Mouse (Mus musculus): ENCODE measurements at regions not wholly inside any gene's neighbourhood (a gene's known extent, or its start where the extent isn't known, plus 50 kb on each side); places are given as distances from the start of the nearest gene placed in this dataset.

- Histone ChIP-seq H3K4me2 (ENCODE audit: low read length) (no peak overlapping the region), H3K4me1 (replicated peaks; ENCODE audit: control insufficient read depth, insufficient read depth, low read length) (peaks cover 15% of the 10 kb centered on the region), H3K4me3 (ENCODE audit: low read depth, low read length) (no peak overlapping the region), H3K9me3 (ENCODE audit: control insufficient read depth, low read length) (no peaks in the 10 kb centered on the region), H3K27ac (ENCODE audit: low read depth) (no peak overlapping the region), H3K27me3 (replicated peaks; ENCODE audit: control insufficient read depth, insufficient read depth, low read length) (no peaks in the 10 kb centered on the region), H3K36me3 (ENCODE audit: control insufficient read depth, insufficient read depth, low read length) (no peaks in the 10 kb centered on the region), H3K9ac (ENCODE audit: low read length) (no peak overlapping the region)
- WGBS = 63% methylated on average over 4 of the region's 4 CpGs
- DNase-seq (ENCODE audit: low spot score) (no peak), ATAC-seq (replicated peaks; ENCODE audit: low FRiP score, low TSS enrichment, low read depth) (no peak)
Observed at GRCm38 (mm10) chr12:112235841-112236240, 89.8 kb downstream of the Kif26a start.

GRCm38 (mm10) chr12:112237061-112237490, 91.1 kb downstream of the Kif26a start:
- Histone ChIP-seq H3K36me3 (ENCODE audit: control insufficient read depth, insufficient read depth, low read length) (no peaks in the 10 kb centered on the region), H3K27me3 (replicated peaks; ENCODE audit: control insufficient read depth, insufficient read depth, low read length) (no peaks in the 10 kb centered on the region), H3K4me2 (ENCODE audit: low read length) (no peak overlapping the region), H3K9me3 (ENCODE audit: control insufficient read depth, low read length) (no peaks in the 10 kb centered on the region), H3K9ac (ENCODE audit: low read length) (no peak overlapping the region), H3K4me3 (ENCODE audit: low read depth, low read length) (no peak overlapping the region), H3K27ac (ENCODE audit: low read depth) (no peak overlapping the region), H3K4me1 (replicated peaks; ENCODE audit: control insufficient read depth, insufficient read depth, low read length) (peaks cover 15% of the 10 kb centered on the region)
- 24% methylated on average over 13 of the region's 13 CpGs for WGBS
- ATAC-seq (replicated peaks; ENCODE audit: low FRiP score, low TSS enrichment, low read depth) (0 out of 2 replicates have a peak, but pooled peaks have one; percentile 10), DNase-seq (ENCODE audit: low spot score) (no peak)

- H3K4me2 ChIP-seq (ENCODE audit: low read length) = no peak overlapping the region
- H3K27ac ChIP-seq (ENCODE audit: low read depth) = no peak overlapping the region
- WGBS = 37% methylated on average over 7 of the region's 7 CpGs
- H3K36me3 ChIP-seq (ENCODE audit: control insufficient read depth, insufficient read depth, low read length) = no peaks in the 10 kb centered on the region
- no peak overlapping the region for H3K9ac ChIP-seq (ENCODE audit: low read length)
- H3K27me3 ChIP-seq (replicated peaks; ENCODE audit: control insufficient read depth, insufficient read depth, low read length) = no peaks in the 10 kb centered on the region
- peaks cover 7% of the 10 kb centered on the region for H3K4me1 ChIP-seq (replicated peaks; ENCODE audit: control insufficient read depth, insufficient read depth, low read length)
- no peaks in the 10 kb centered on the region for H3K9me3 ChIP-seq (ENCODE audit: control insufficient read depth, low read length)
- DNase-seq (ENCODE audit: low spot score) = no peak
- ATAC-seq (replicated peaks; ENCODE audit: low FRiP score, low TSS enrichment, low read depth) = no peak
- no peak overlapping the region for H3K4me3 ChIP-seq (ENCODE audit: low read depth, low read length)
Observed at GRCm38 (mm10) chr12:112238834-112239233, 92.8 kb downstream of the Kif26a start.

GRCm38 (mm10) chr12:112241740-112242171, 95.7 kb downstream of the Kif26a start:
- Histone ChIP-seq H3K27ac (ENCODE audit: low read depth) (no peak overlapping the region), H3K27me3 (replicated peaks; ENCODE audit: control insufficient read depth, insufficient read depth, low read length) (no peaks in the 10 kb centered on the region), H3K36me3 (ENCODE audit: control insufficient read depth, insufficient read depth, low read length) (no peaks in the 10 kb centered on the region), H3K4me1 (replicated peaks; ENCODE audit: control insufficient read depth, insufficient read depth, low read length) (peaks cover 6% of the 10 kb centered on the region), H3K9ac (ENCODE audit: low read length) (no peak overlapping the region), H3K4me3 (ENCODE audit: low read depth, low read length) (no peak overlapping the region), H3K9me3 (ENCODE audit: control insufficient read depth, low read length) (no peaks in the 10 kb centered on the region), H3K4me2 (ENCODE audit: low read length) (no peak overlapping the region)
- DNase-seq (ENCODE audit: low spot score) (no peak), ATAC-seq (replicated peaks; ENCODE audit: low FRiP score, low TSS enrichment, low read depth) (no peak)
- 14% methylated on average over 3 of the region's 3 CpGs for WGBS

GRCm38 (mm10) chr12:112243231-112243630, 97.2 kb downstream of the Kif26a start:
- no peak overlapping the region for H3K4me2 ChIP-seq (ENCODE audit: low read length)
- no peak for ATAC-seq (replicated peaks; ENCODE audit: low FRiP score, low TSS enrichment, low read depth)
- H3K4me1 ChIP-seq (replicated peaks; ENCODE audit: control insufficient read depth, insufficient read depth, low read length) = no peaks in the 10 kb centered on the region
- H3K36me3 ChIP-seq (ENCODE audit: control insufficient read depth, insufficient read depth, low read length) = no peaks in the 10 kb centered on the region
- H3K4me3 ChIP-seq (ENCODE audit: low read depth, low read length) = no peak overlapping the region
- H3K27ac ChIP-seq (ENCODE audit: low read depth) = no peak overlapping the region
- WGBS = 79% methylated on average over 5 of the region's 5 CpGs
- no peaks in the 10 kb centered on the region for H3K9me3 ChIP-seq (ENCODE audit: control insufficient read depth, low read length)
- H3K27me3 ChIP-seq (replicated peaks; ENCODE audit: control insufficient read depth, insufficient read depth, low read length) = no peaks in the 10 kb centered on the region
- H3K9ac ChIP-seq (ENCODE audit: low read length) = no peak overlapping the region
- no peak for DNase-seq (ENCODE audit: low spot score)

GRCm38 (mm10) chr12:112250894-112251293, 104.9 kb downstream of the Kif26a start:
- no peaks in the 10 kb centered on the region for H3K27me3 ChIP-seq (replicated peaks; ENCODE audit: control insufficient read depth, insufficient read depth, low read length)
- WGBS = 66% methylated on average over 8 of the region's 8 CpGs
- DNase-seq (ENCODE audit: low spot score) (no peak), ATAC-seq (replicated peaks; ENCODE audit: low FRiP score, low TSS enrichment, low read depth) (no peak)
- no peak overlapping the region for H3K4me2 ChIP-seq (ENCODE audit: low read length)
- no peak overlapping the region for H3K4me3 ChIP-seq (ENCODE audit: low read depth, low read length)
- H3K36me3 ChIP-seq (ENCODE audit: control insufficient read depth, insufficient read depth, low read length) = no peaks in the 10 kb centered on the region
- H3K9me3 ChIP-seq (ENCODE audit: control insufficient read depth, low read length) = no peaks in the 10 kb centered on the region
- H3K4me1 ChIP-seq (replicated peaks; ENCODE audit: control insufficient read depth, insufficient read depth, low read length) = peaks cover 8% of the 10 kb centered on the region
- no peak overlapping the region for H3K9ac ChIP-seq (ENCODE audit: low read length)
- no peak overlapping the region for H3K27ac ChIP-seq (ENCODE audit: low read depth)

GRCm38 (mm10) chr12:112253461-112253860, 107.5 kb downstream of the Kif26a start:
- Histone ChIP-seq H3K27me3 (replicated peaks; ENCODE audit: control insufficient read depth, insufficient read depth, low read length) (no peaks in the 10 kb centered on the region), H3K9me3 (ENCODE audit: control insufficient read depth, low read length) (no peaks in the 10 kb centered on the region), H3K27ac (ENCODE audit: low read depth) (no peak overlapping the region), H3K4me3 (ENCODE audit: low read depth, low read length) (no peak overlapping the region), H3K4me1 (replicated peaks; ENCODE audit: control insufficient read depth, insufficient read depth, low read length) (peaks cover 8% of the 10 kb centered on the region), H3K4me2 (ENCODE audit: low read length) (no peak overlapping the region), H3K36me3 (ENCODE audit: control insufficient read depth, insufficient read depth, low read length) (no peaks in the 10 kb centered on the region), H3K9ac (ENCODE audit: low read length) (no peak overlapping the region)
- WGBS = 76% methylated on average over 10 of the region's 10 CpGs
- no peak for ATAC-seq (replicated peaks; ENCODE audit: low FRiP score, low TSS enrichment, low read depth)
- no peak for DNase-seq (ENCODE audit: low spot score)

- Histone ChIP-seq H3K4me2 (ENCODE audit: low read length) (no peak overlapping the region), H3K4me3 (ENCODE audit: low read depth, low read length) (no peak overlapping the region), H3K27ac (ENCODE audit: low read depth) (no peak overlapping the region), H3K36me3 (ENCODE audit: control insufficient read depth, insufficient read depth, low read length) (no peaks in the 10 kb centered on the region), H3K27me3 (replicated peaks; ENCODE audit: control insufficient read depth, insufficient read depth, low read length) (no peaks in the 10 kb centered on the region), H3K9me3 (ENCODE audit: control insufficient read depth, low read length) (no peaks in the 10 kb centered on the region), H3K4me1 (replicated peaks; ENCODE audit: control insufficient read depth, insufficient read depth, low read length) (peaks cover 8% of the 10 kb centered on the region), H3K9ac (ENCODE audit: low read length) (no peak overlapping the region)
- DNase-seq (ENCODE audit: low spot score) = no peak
- 90% methylated on average over 12 of the region's 12 CpGs for WGBS
- ATAC-seq (replicated peaks; ENCODE audit: low FRiP score, low TSS enrichment, low read depth) = no peak
Observed at GRCm38 (mm10) chr12:112255223-112255622, 109.2 kb downstream of the Kif26a start.

- Histone ChIP-seq H3K27me3 (replicated peaks; ENCODE audit: control insufficient read depth, insufficient read depth, low read length) (no peaks in the 10 kb centered on the region), H3K9ac (ENCODE audit: low read length) (no peak overlapping the region), H3K9me3 (ENCODE audit: control insufficient read depth, low read length) (no peaks in the 10 kb centered on the region), H3K4me3 (ENCODE audit: low read depth, low read length) (no peak overlapping the region), H3K4me1 (replicated peaks; ENCODE audit: control insufficient read depth, insufficient read depth, low read length) (no peaks in the 10 kb centered on the region; the same call in 1 of the 2 replicates), H3K27ac (ENCODE audit: low read depth) (no peak overlapping the region), H3K36me3 (ENCODE audit: control insufficient read depth, insufficient read depth, low read length) (no peaks in the 10 kb centered on the region), H3K4me2 (ENCODE audit: low read length) (no peak overlapping the region)
- 67% methylated on average over 11 of the region's 11 CpGs for WGBS
- no peak for DNase-seq (ENCODE audit: low spot score)
- ATAC-seq (replicated peaks; ENCODE audit: low FRiP score, low TSS enrichment, low read depth) = no peak
Observed at GRCm38 (mm10) chr12:112257691-112258090, 111.7 kb downstream of the Kif26a start.
